In the genomic region with DNA sequence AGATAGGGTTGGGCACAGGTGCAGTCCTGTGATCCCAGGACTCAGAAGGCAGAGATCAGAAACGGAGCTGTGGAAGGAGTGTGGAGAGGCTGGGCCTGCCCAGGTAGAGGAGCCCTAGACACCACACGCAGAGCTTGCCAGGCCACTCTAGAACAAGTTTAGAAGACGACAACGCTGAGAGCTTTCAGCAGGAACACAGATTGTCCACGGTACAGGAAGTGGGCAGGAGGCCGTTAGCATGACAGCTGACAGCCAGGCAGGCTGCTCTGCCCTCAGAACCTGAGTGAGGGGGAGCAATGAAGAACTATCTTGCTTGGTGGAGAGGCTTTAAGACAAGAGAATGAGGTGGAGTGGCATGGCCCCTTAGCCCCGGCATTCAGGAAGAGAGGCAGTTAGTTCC, we compare ENCODE assay signal across 14 mouse cellular contexts. TPM values are rescaled to one million over a fixed set of nuclear protein-coding genes. Genes with fewer than 3 reads are reported as not detected.
DNase-seq lines count a peak whose midpoint lies in the region; ATAC-seq lines count a peak whose summit lies in the region.
"Had no signal": no experiment of that assay in that cellular context is flagged by ENCODE, and none has a peak within 500 bp of the region (broad histone marks: within the 10 kb centered on the region; RNA-seq: fewer than 3 reads in every experiment).

No protein-coding gene starts in this region.

- DNase-seq in CD4-positive, CD25-positive, alpha-beta regulatory T cell, adult 2 months (ENCODE audit: low read depth, low spot score): peak; percentile 27
- peak; percentile 65 for DNase-seq in thymus, postnatal 25 days
- no peak for DNase-seq in right cerebral cortex, postnatal 14 days
- DNase-seq in lung, postnatal 10 days: no peak
- DNase-seq: adrenal gland, postnatal 36 days; cerebellum, adult 9-10 months; gastrocnemius, adult 2 months; heart, postnatal 36 days; left cerebral cortex, postnatal 4 days; lung, adult 18-20 months; midbrain, embryonic 14.5 days had no signal

- peak; percentile 59 for ATAC-seq in activated CD4-positive, CD25-positive, alpha-beta regulatory T cell, adult 4 months
- peak; percentile 78 for ATAC-seq in megakaryocyte progenitor cell, adult 5-6 weeks (replicated peaks; ENCODE audit: poor library complexity)
- ATAC-seq in cerebellum, adult (ENCODE audit: insufficient number of reproducible peaks, low FRiP score, low TSS enrichment): no peak

RNA-seq across cellular contexts. Expression of a gene that starts 14.4 kb away (rescaled TPM):
- polyA plus RNA-seq in activated CD4-positive, CD25-positive, alpha-beta regulatory T cell, adult 4 months (2017; shearing (Covaris generic)): 10 to 100 TPM; 68.6 to 72.3 TPM
- total RNA-seq in megakaryocyte progenitor cell, adult 5-6 weeks (2015): 97.3 and 109 TPM in 2 replicates
- total RNA-seq in megakaryocyte progenitor cell, adult 5-6 weeks (2017): 184 and 213 TPM in 2 replicates

RNA-seq across cellular contexts. Expression of a gene that starts 25.5 kb away (rescaled TPM):
- polyA plus RNA-seq in activated CD4-positive, CD25-positive, alpha-beta regulatory T cell, adult 4 months (2017; shearing (Covaris generic)): 100 to 1,000 TPM; 114 to 120 TPM
- total RNA-seq in megakaryocyte progenitor cell, adult 5-6 weeks (2015): 69.0 and 87.6 TPM in 2 replicates
- 219 and 265 TPM in 2 replicates for total RNA-seq in megakaryocyte progenitor cell, adult 5-6 weeks (2017)

Comparison
In these comparisons a context has a peak if more than half of its experiments do, and no peak if none do; other contexts are left out.
1. DNase-seq: peak in CD4-positive, CD25-positive, alpha-beta regulatory T cell, adult 2 months (single experiment) and thymus, postnatal 25 days (single experiment); none in right cerebral cortex, postnatal 14 days (single experiment) and lung, postnatal 10 days (single experiment).